Mouse (Mus musculus): ENCODE results near the gene Gm43517. TPM values are rescaled to one million over a fixed set of nuclear protein-coding genes. Genes with fewer than 3 reads are reported as not detected.

Gm43517 gene
- total RNA-seq (2014; rRNA removed) = not detected in 2 replicates
- polyA plus RNA-seq (2012; rRNA removed) = not detected in 2 replicates

DNA sequence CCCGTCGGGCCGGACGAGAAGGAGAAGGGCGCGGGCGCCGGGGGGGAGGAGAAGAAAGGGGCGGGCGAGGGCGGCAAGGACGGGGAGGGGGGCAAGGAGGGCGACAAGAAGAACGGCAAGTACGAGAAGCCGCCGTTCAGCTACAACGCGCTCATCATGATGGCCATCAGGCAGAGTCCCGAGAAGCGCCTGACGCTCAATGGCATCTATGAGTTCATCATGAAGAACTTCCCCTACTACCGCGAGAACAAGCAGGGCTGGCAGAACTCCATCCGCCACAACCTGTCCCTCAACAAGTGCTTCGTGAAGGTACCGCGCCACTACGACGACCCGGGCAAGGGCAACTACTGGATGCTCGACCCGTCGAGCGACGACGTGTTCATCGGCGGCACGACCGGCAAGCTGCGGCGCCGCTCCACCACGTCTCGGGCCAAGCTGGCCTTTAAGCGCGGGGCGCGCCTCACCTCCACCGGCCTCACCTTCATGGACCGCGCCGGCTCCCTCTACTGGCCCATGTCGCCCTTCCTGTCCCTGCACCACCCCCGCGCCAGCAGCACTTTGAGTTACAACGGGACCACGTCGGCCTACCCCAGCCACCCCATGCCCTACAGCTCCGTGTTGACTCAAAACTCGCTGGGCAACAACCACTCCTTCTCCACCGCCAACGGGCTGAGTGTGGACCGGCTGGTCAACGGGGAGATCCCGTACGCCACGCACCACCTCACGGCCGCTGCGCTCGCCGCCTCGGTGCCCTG, at the start of gene Gm43517:
Gene Gm43517, plus strand, starts transcription at position 299 of the 755 bp plus-strand sequence.
- TF ChIP-seq CTCF (IDR thresholded peaks at IDR 0.05; ENCODE audit: low read depth, low read length) (no peak), POLR2A (IDR thresholded peaks at IDR 0.05; ENCODE audit: extremely low read depth, insufficient read depth, low read length) (no peak)
- H3K36me3 ChIP-seq (ENCODE audit: control insufficient read depth, insufficient read depth, low read length) = no peaks in the 10 kb centered on the region
- H3K4me1 ChIP-seq (ENCODE audit: control insufficient read depth, insufficient read depth, low read length) = no peaks in the 10 kb centered on the region
- no peak within 1 kb of the TSS for H3K27ac ChIP-seq (replicated peaks; ENCODE audit: insufficient read depth, low read depth, low read length)
- H3K9ac ChIP-seq (ENCODE audit: low read depth, low read length) = no peak within 1 kb of the TSS
- DNase-seq (ENCODE audit: extremely low read depth, low read depth, low spot score) = no peak
- peaks cover 27% of the 10 kb centered on the region for H3K27me3 ChIP-seq (ENCODE audit: control insufficient read depth, insufficient read depth, low read length)
- 6% methylated on average over 71 of the region's 75 CpGs for WGBS
- H3K79me2 ChIP-seq (ENCODE audit: control insufficient read depth, insufficient read depth, low read length) = no peaks in the 10 kb centered on the region
- H3K4me3 ChIP-seq (ENCODE audit: insufficient read depth, low read depth, low read length) = no peak within 1 kb of the TSS

DNA sequence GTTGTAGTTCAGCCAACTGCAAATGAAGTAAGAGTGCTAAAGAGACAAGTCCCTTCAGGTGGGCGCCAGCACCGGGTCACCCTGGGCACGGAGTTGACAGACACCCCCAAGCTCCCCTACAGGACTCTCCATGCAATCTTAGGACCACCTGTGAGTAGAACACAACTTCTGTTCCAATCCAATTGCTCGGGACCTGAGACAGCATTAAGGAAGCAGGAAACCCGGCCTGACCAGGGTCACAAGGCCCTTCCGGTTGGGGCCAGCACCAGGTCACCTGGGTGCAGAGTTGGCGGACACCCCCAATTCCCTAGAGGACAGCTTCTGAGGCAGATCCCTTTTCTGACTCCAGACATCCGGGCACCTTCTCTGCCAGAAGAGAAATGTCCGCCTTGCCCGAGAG, 35.3 kb upstream of the Gm43517 start:
- no peak overlapping the region for H3K9ac ChIP-seq (ENCODE audit: low read depth, low read length)
- H3K4me1 ChIP-seq (ENCODE audit: control insufficient read depth, insufficient read depth, low read length) = no peaks in the 10 kb centered on the region
- H3K79me2 ChIP-seq (ENCODE audit: control insufficient read depth, insufficient read depth, low read length) = no peaks in the 10 kb centered on the region
- no peak for DNase-seq (ENCODE audit: extremely low read depth, low read depth, low spot score)
- H3K36me3 ChIP-seq (ENCODE audit: control insufficient read depth, insufficient read depth, low read length) = no peaks in the 10 kb centered on the region
- no peaks in the 10 kb centered on the region for H3K27me3 ChIP-seq (ENCODE audit: control insufficient read depth, insufficient read depth, low read length)
- no peak overlapping the region for H3K27ac ChIP-seq (replicated peaks; ENCODE audit: insufficient read depth, low read depth, low read length)
- no peak overlapping the region for H3K4me3 ChIP-seq (ENCODE audit: insufficient read depth, low read depth, low read length)
- no peak for TF ChIP-seq CTCF (IDR thresholded peaks at IDR 0.05; ENCODE audit: low read depth, low read length)
- TF ChIP-seq POLR2A (IDR thresholded peaks at IDR 0.05; ENCODE audit: extremely low read depth, insufficient read depth, low read length) = no peak
- 87% methylated on average over 10 of the region's 10 CpGs for WGBS

DNA sequence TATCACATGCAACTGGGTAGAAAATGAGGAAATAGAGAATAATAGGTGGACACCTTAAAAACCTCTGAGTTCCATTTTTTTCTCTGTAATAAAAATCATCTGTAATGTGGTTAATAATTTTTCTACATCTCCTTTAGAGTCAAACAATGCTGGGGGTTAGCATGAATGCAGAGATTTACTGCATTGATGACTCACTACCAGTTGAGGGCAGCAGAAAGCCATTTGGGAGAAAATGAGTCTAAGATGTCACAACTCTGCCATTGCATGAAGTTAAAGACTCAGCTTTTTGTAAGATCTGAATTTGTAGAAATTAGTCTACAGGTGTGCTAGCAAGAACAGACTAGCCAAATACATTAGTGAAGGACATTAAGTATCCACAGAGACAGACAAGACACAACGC, 16.0 kb upstream of the Gm43517 start:
- Histone ChIP-seq H3K9ac (ENCODE audit: low read depth, low read length) (no peak overlapping the region), H3K27me3 (ENCODE audit: control insufficient read depth, insufficient read depth, low read length) (peaks cover 4% of the 10 kb centered on the region; the same call in 1 of the 2 replicates), H3K36me3 (ENCODE audit: control insufficient read depth, insufficient read depth, low read length) (no peaks in the 10 kb centered on the region), H3K79me2 (ENCODE audit: control insufficient read depth, insufficient read depth, low read length) (no peaks in the 10 kb centered on the region), H3K4me1 (ENCODE audit: control insufficient read depth, insufficient read depth, low read length) (no peaks in the 10 kb centered on the region), H3K27ac (replicated peaks; ENCODE audit: insufficient read depth, low read depth, low read length) (no peak overlapping the region), H3K4me3 (ENCODE audit: insufficient read depth, low read depth, low read length) (no peak overlapping the region)
- 43% methylated on average over 1 of the region's 1 CpGs for WGBS
- TF ChIP-seq CTCF (IDR thresholded peaks at IDR 0.05; ENCODE audit: low read depth, low read length) = no peak
- no peak for TF ChIP-seq POLR2A (IDR thresholded peaks at IDR 0.05; ENCODE audit: extremely low read depth, insufficient read depth, low read length)
- DNase-seq (ENCODE audit: extremely low read depth, low read depth, low spot score) = no peak

DNA sequence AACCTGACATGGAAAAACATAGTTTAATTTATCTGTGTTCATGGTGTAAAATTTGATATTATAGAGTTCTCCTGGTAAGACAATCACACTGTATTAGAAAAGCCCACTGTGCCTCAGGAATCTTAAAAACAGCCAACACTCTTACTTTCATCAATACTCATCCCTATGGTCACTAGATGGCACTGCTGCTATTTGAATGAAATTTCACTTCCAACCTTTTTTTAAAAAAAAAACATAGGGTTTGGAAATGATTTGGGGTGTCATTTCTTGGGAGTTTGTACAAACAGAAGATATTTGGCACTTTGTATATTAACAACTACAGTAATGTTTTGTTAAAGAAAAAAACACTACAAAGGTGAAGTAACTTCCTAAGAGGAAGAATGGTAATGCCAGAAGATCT, 12.8 kb upstream of the Gm43517 start:
- H3K27me3 ChIP-seq (ENCODE audit: control insufficient read depth, insufficient read depth, low read length) = peaks cover 12% of the 10 kb centered on the region; the same call in 1 of the 2 replicates
- no peak overlapping the region for H3K27ac ChIP-seq (replicated peaks; ENCODE audit: insufficient read depth, low read depth, low read length)

DNA sequence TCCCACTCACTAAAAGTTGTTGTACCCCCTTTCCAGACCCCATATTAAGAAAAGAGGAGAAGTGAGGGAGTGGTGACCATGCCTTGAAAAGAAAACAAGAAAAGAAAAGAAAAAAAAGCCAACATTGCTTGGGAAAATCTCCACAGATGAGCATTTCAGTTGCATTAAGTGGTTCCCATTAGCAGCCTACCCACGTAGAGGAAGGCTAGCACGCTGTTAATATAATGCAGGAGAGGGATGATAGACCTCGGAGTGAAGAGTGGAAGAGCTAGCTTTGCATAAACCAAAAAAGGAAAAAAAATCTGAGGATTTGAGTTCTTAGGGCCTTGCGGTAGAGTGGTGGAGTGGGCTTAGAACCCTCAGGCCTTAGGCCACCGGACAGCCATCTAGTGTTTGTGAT, 11.8 kb upstream of the Gm43517 start:
- Histone ChIP-seq H3K9ac (ENCODE audit: low read depth, low read length) (no peak overlapping the region), H3K36me3 (ENCODE audit: control insufficient read depth, insufficient read depth, low read length) (no peaks in the 10 kb centered on the region), H3K4me3 (ENCODE audit: insufficient read depth, low read depth, low read length) (no peak overlapping the region), H3K27me3 (ENCODE audit: control insufficient read depth, insufficient read depth, low read length) (peaks cover 18% of the 10 kb centered on the region; the same call in 1 of the 2 replicates), H3K27ac (replicated peaks; ENCODE audit: insufficient read depth, low read depth, low read length) (no peak overlapping the region), H3K4me1 (ENCODE audit: control insufficient read depth, insufficient read depth, low read length) (no peaks in the 10 kb centered on the region), H3K79me2 (ENCODE audit: control insufficient read depth, insufficient read depth, low read length) (no peaks in the 10 kb centered on the region)
- TF ChIP-seq POLR2A (IDR thresholded peaks at IDR 0.05; ENCODE audit: extremely low read depth, insufficient read depth, low read length) = no peak
- TF ChIP-seq CTCF (IDR thresholded peaks at IDR 0.05; ENCODE audit: low read depth, low read length) = no peak
- 12% methylated on average over 5 of the region's 5 CpGs for WGBS
- no peak for DNase-seq (ENCODE audit: extremely low read depth, low read depth, low spot score)

More for the DNA sequence above, 12.8 kb upstream of the Gm43517 start:
- no peaks in the 10 kb centered on the region for H3K79me2 ChIP-seq (ENCODE audit: control insufficient read depth, insufficient read depth, low read length)
- DNase-seq (ENCODE audit: extremely low read depth, low read depth, low spot score) = peak; percentile 24
- H3K4me3 ChIP-seq (ENCODE audit: insufficient read depth, low read depth, low read length) = no peak overlapping the region
- H3K36me3 ChIP-seq (ENCODE audit: control insufficient read depth, insufficient read depth, low read length) = no peaks in the 10 kb centered on the region
- no peaks in the 10 kb centered on the region for H3K4me1 ChIP-seq (ENCODE audit: control insufficient read depth, insufficient read depth, low read length)
- H3K9ac ChIP-seq (ENCODE audit: low read depth, low read length) = no peak overlapping the region
- TF ChIP-seq POLR2A (IDR thresholded peaks at IDR 0.05; ENCODE audit: extremely low read depth, insufficient read depth, low read length) (no peak), CTCF (IDR thresholded peaks at IDR 0.05; ENCODE audit: low read depth, low read length) (no peak)

All from liver, adult 2 months (tissue).